Mouse (Mus musculus) liver, embryonic 14.5 days (tissue): ENCODE results near the gene Tiprl. TPM values are rescaled to one million over a fixed set of nuclear protein-coding genes. Genes with fewer than 3 reads are reported as not detected.

Source experiments
- ATAC-seq: fragments of 200-750 bp; cut with Nextera tagmentation; 2 replicates; pipeline ENCODE4 v1.8.0; 2017; ENCODE audit warnings: moderate number of reproducible peaks, mild to moderate bottlenecking, moderate library complexity; ENCODE audit not compliant: insufficient read depth
- DNase-seq, 3 experiments: peaks; one replicate each; pipeline ENCODE4 v3.0.0-alpha.2; 2012 to 2013; ENCODE audit warnings: low read depth in 3 of 3, low spot score in 3 of 3
- H3K27ac ChIP-seq: fragments of 300-500 bp; sonication (generic); 2 replicates; pipeline ENCODE4 v1.5.1; 2014; ENCODE audit warnings: moderate library complexity, mild to moderate bottlenecking, control low read depth, inconsistent platforms
- H3K27me3 ChIP-seq: fragments of 300-500 bp; sonication (generic); 2 replicates; pipeline ENCODE4 v1.6.1; 2014; ENCODE audit warnings: mild to moderate bottlenecking, low read length, moderate library complexity; ENCODE audit not compliant: control insufficient read depth, insufficient read depth
- H3K36me3 ChIP-seq: fragments of 300-500 bp; sonication (generic); replicated peaks from 2 replicates; pipeline ENCODE4 v1.6.1; 2014; ENCODE audit warnings: low read depth; ENCODE audit not compliant: control insufficient read depth, insufficient read depth
- H3K4me1 ChIP-seq, 2 experiments: fragments of 200-500 bp in 1 of 2; fragments of 300-500 bp in 1 of 2; sonication (generic) in 1 of 2; replicated peaks; 2 replicates each; pipeline ENCODE4 v1.6.1; 2012 to 2014; ENCODE audit warnings: antibody characterized with exemption in 1 of 2, inconsistent platforms in 1 of 2, low read length in 1 of 2; ENCODE audit not compliant: control insufficient read depth in 2 of 2, insufficient read depth in 2 of 2
- H3K4me2 ChIP-seq: fragments of 300-500 bp; sonication (generic); 2 replicates; pipeline ENCODE4 v1.6.1; 2014; ENCODE audit warnings: low read depth, mild to moderate bottlenecking, control low read depth, moderate library complexity
- H3K4me3 ChIP-seq, 2 experiments: fragments of 200-500 bp in 1 of 2; fragments of 300-500 bp in 1 of 2; sonication (generic) in 1 of 2; 2 replicates each; pipeline ENCODE4 v1.5.1; 2012 to 2014; ENCODE audit warnings: low read depth in 2 of 2, low read length in 2 of 2, mild to moderate bottlenecking in 2 of 2, control low read depth in 1 of 2, inconsistent platforms in 1 of 2, moderate library complexity in 1 of 2; ENCODE audit not compliant: insufficient read depth in 1 of 2
- H3K9ac ChIP-seq: fragments of 300-500 bp; sonication (generic); replicated peaks from 2 replicates; pipeline ENCODE4 v1.6.1; 2014; ENCODE audit warnings: mild to moderate bottlenecking, control low read depth, moderate library complexity
- H3K9me3 ChIP-seq: fragments of 300-500 bp; sonication (generic); 2 replicates; pipeline ENCODE4 v1.6.1; 2016; ENCODE audit warnings: low read length, mixed read lengths; ENCODE audit not compliant: control insufficient read depth
- CTCF ChIP-seq: IDR thresholded peaks from 2 replicates; pipeline ENCODE4 v1.5.1; 2016; ENCODE audit warnings: antibody characterized with exemption, low read depth, control low read depth
- EP300 ChIP-seq: IDR thresholded peaks from 2 replicates; pipeline ENCODE4 v1.6.1; 2016; ENCODE audit warnings: antibody characterized with exemption, low read depth
- WGBS: fragments of 180-500 bp; shearing (Covaris S2); extraction: QIAGEN DNeasy Blood & Tissue Kit; methylation state at CpG from one replicate; pipeline ENCODE4 v1.1.7; 2014; ENCODE audit not compliant: insufficient replicate concordance; 5-methylcytosine and 5-hydroxymethylcytosine counted together
- polyA plus RNA-seq, 2 experiments: library from polyadenylated mRNA; depleted of rRNA in 1 of 2; stranded (reverse) in 1 of 2; unstranded in 1 of 2; fragments of >200 nt; fragmentation: Nextera tagmentation in 1 of 2; extraction: Ambion mirVana in 1 of 2; gene quantifications; 2 replicates each; pipeline versions ENCODE4 v1.2.1 to v1.2.3; 2012 to 2014

Gene Tiprl
- polyA plus RNA-seq, 2 experiments, result 14.1 to 39.2 TPM

DNA sequence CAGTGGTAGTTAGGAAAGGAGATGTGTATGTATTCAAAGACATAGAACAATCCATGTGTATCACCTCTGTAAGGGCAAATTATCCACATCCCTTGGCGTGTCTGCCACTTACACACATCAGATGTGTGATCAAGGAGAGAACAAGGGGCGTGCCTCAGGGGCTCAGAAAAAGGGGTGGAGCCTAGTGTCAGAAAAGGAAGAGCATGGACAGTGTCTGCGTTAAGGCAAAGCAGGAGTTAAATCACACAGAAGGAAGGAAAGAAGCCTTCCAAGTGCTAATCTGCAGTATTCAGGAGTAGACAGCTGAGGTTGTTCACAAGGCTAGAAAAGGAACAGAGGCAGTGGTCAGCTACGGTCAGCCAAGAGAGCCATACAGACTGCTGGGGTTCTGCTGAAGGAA lies 12.0 kb upstream of the Tiprl start:
- Histone ChIP-seq H3K9ac (no peak overlapping the region), H3K36me3 (no peaks in the 10 kb centered on the region), H3K9me3 (no peaks in the 10 kb centered on the region), H3K4me2 (no peak overlapping the region), H3K4me1 (no peaks in the 10 kb centered on the region), H3K4me3 (no peak overlapping the region), H3K27me3 (no peaks in the 10 kb centered on the region), H3K27ac (no peak overlapping the region)
- WGBS, result 32% methylated on average over 4 of the region's 4 CpGs
- TF ChIP-seq CTCF, result no peak
- TF ChIP-seq EP300, result no peak
- ATAC-seq (no peak), DNase-seq (no peak)

DNA sequence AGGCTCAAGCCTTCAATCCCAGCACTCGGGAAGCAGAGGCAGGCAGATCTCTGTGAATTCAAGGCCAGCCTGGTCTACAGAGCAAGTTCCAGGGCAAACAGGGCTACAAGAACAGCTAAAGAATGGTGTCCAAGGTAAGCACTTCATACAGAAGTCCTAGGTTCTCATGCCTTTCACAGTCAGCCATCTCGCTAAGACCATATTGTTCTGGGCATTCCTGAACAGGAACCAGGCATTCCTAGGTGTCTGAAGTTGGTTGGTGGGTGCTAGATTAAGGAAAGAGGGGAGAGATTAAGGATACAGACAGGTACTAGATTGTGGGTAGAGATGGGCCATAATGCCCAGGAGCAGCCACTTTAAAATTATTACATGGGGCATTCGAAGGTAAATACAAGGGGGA lies 11.0 kb upstream of the Tiprl start:
- no peak overlapping the region for H3K4me3 ChIP-seq
- ATAC-seq (no peak), DNase-seq (no peak)
- no peaks in the 10 kb centered on the region for H3K9me3 ChIP-seq
- H3K4me2 ChIP-seq, result no peak overlapping the region
- H3K4me1 ChIP-seq, result no peaks in the 10 kb centered on the region
- TF ChIP-seq EP300 (no peak), CTCF (no peak)
- WGBS, result 71% methylated on average over 3 of the region's 3 CpGs
- H3K27me3 ChIP-seq, result no peaks in the 10 kb centered on the region
- H3K36me3 ChIP-seq, result no peaks in the 10 kb centered on the region
- no peak overlapping the region for H3K27ac ChIP-seq
- no peak overlapping the region for H3K9ac ChIP-seq

DNA sequence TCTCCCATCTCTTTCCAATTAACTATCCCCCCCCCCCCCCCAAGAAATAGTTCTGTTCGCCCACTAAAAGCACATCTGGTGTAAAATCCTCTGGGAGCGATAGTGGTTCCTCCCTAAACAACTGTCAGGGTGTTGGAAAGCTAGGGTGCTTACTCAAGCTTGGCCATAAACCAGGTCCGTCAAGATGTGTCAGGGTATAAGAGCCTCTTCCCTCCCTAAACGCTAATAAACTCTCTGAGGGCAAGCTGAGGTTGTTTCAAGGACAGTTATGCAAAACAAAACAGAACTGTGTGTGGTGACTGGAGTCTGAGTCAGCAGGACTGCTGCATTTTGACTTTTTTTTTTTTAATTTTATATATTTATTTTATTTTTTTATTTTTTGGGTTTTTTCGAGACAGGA lies 10.3 kb upstream of the Tiprl start:
- H3K36me3 ChIP-seq, result no peaks in the 10 kb centered on the region
- no peaks in the 10 kb centered on the region for H3K27me3 ChIP-seq
- TF ChIP-seq EP300, result no peak
- no peak for TF ChIP-seq CTCF
- H3K9ac ChIP-seq, result no peak overlapping the region
- DNase-seq, result no peak
- H3K4me3 ChIP-seq, result no peak overlapping the region
- H3K9me3 ChIP-seq, result no peaks in the 10 kb centered on the region
- no peaks in the 10 kb centered on the region for H3K4me1 ChIP-seq
- WGBS, result 58% methylated on average over 5 of the region's 5 CpGs
- ATAC-seq, result no peak
- H3K4me2 ChIP-seq, result no peak overlapping the region
- no peak overlapping the region for H3K27ac ChIP-seq

DNA sequence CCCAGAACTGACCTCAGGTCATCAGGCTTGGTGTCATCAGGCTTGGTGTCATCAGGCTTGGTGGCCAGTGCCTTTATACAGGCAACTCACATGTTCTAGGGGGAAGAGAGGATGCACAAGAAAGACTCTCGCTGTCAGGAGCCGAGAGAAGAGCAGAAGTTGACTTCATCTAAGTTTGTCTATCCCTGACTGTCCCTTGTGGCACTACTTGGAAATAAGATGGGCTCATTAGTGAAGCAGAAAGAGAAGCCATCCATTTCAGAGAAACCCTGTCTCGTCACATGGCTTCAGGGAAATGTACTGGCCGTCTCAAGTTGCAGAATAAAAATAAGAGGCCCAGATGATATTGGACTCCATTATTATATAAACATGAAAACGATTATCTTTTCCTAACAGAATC lies 9.8 kb upstream of the Tiprl start:
- Histone ChIP-seq H3K9ac (no peak overlapping the region), H3K27ac (no peak overlapping the region), H3K27me3 (no peaks in the 10 kb centered on the region), H3K4me1 (no peaks in the 10 kb centered on the region), H3K4me2 (no peak overlapping the region), H3K9me3 (no peaks in the 10 kb centered on the region), H3K4me3 (no peak overlapping the region), H3K36me3 (no peaks in the 10 kb centered on the region)
- ATAC-seq (no peak), DNase-seq (no peak)
- TF ChIP-seq EP300 (no peak), CTCF (no peak)
- 62% methylated on average over 5 of the region's 5 CpGs for WGBS

DNA sequence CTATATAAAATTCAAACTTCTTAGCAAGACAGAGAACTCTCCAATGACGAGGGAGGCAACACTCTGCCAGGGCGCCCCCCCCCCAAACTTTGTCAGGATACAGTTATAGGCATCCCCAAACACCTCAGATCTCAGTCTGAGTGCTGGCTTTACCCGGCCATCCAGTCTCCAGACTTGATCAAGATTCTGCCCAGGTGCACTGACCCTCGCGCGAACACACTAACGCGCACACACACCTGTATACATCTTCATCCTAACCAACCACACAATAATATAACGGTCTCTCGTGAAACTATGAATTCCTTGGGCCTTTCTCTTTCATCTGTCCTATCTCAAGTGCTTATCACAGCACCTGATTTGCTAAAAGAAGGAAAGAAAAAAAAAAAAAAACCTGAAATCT lies 950 bp downstream of the Tiprl start:
- Histone ChIP-seq H3K9me3 (no peaks in the 10 kb centered on the region), H3K27ac (peak overlapping the region; percentile 55), H3K4me2 (peak overlapping the region; percentile 77), H3K4me1 (peaks cover 12 to 20% of the 10 kb centered on the region in 2 experiments; a peak in 3 of 4 replicates), H3K4me3 (peak overlapping the region; percentile 78 to 83), H3K27me3 (no peaks in the 10 kb centered on the region), H3K9ac (peak overlapping the region; percentile 84), H3K36me3 (no peaks in the 10 kb centered on the region)
- no peak for ATAC-seq
- WGBS, result 12% methylated on average over 10 of the region's 10 CpGs
- DNase-seq, result no peak
- TF ChIP-seq EP300 (no peak), CTCF (no peak)
